Mouse (Mus musculus) MEL (cell line): ENCODE measurements around the gene Ccdc82. TPM values are rescaled to one million over a fixed set of nuclear protein-coding genes. Genes with fewer than 3 reads are reported as not detected.

Source experiments
- DNase-seq: peaks from one replicate; pipeline ENCODE4 v3.0.0; 2011; ENCODE audit warnings: low read depth, low spot score
- H3K27ac ChIP-seq: 2 replicates; pipeline ENCODE4 v1.5.1; 2012; ENCODE audit warnings: low read depth, mild to moderate bottlenecking, control low read depth, low read length, moderate library complexity; ENCODE audit not compliant: control insufficient read depth
- H3K27me3 ChIP-seq, 2 experiments: fragments of 150-350 bp in 1 of 2; sonication (generic) in 1 of 2; 2 replicates each; pipeline ENCODE4 v1.6.1; 2012; ENCODE audit warnings: low read length in 2 of 2, mild to moderate bottlenecking in 2 of 2, improper control_type of control experiment in 1 of 2, moderate library complexity in 1 of 2; ENCODE audit not compliant: insufficient read depth in 2 of 2, control insufficient read depth in 1 of 2
- H3K36me3 ChIP-seq, 2 experiments: 2 replicates each; pipeline ENCODE4 v1.6.1; 2012 to 2014; ENCODE audit warnings: low read length in 2 of 2, improper control_type of control experiment in 1 of 2, inconsistent platforms in 1 of 2, mild to moderate bottlenecking in 1 of 2; ENCODE audit not compliant: insufficient read depth in 2 of 2, control insufficient read depth in 1 of 2
- H3K4me1 ChIP-seq, 2 experiments: fragments of 150-350 bp in 1 of 2; sonication (generic) in 1 of 2; 2 replicates each; pipeline ENCODE4 v1.6.1; 2012; ENCODE audit warnings: low read length in 2 of 2, improper control_type of control experiment in 1 of 2, mild to moderate bottlenecking in 1 of 2; ENCODE audit not compliant: insufficient read depth in 2 of 2, control insufficient read depth in 1 of 2
- H3K4me3 ChIP-seq, 2 experiments: fragments of 150-350 bp in 1 of 2; sonication (generic) in 1 of 2; 2 replicates each; pipeline ENCODE4 v1.5.1; 2012; ENCODE audit warnings: low read depth in 2 of 2, low read length in 2 of 2, mild to moderate bottlenecking in 2 of 2, moderate library complexity in 2 of 2, control low read depth in 1 of 2, improper control_type of control experiment in 1 of 2; ENCODE audit not compliant: control insufficient read depth in 1 of 2, insufficient read depth in 1 of 2
- H3K79me2 ChIP-seq: 2 replicates; pipeline ENCODE4 v1.6.1; 2012; ENCODE audit warnings: mild to moderate bottlenecking, low read length, moderate library complexity; ENCODE audit not compliant: control insufficient read depth, poor library complexity, insufficient read depth
- H3K9ac ChIP-seq: 2 replicates; pipeline ENCODE4 v1.6.1; 2012; ENCODE audit warnings: low read depth, mild to moderate bottlenecking, control low read depth, low read length, moderate library complexity; ENCODE audit not compliant: control insufficient read depth, poor library complexity, severe bottlenecking
- H3K9me3 ChIP-seq: fragments of 150-350 bp; sonication (generic); replicated peaks from 2 replicates; pipeline ENCODE4 v1.6.1; 2012; ENCODE audit warnings: mild to moderate bottlenecking, low read length, improper control_type of control experiment, moderate library complexity; ENCODE audit not compliant: insufficient read depth
- BHLHE40 ChIP-seq: IDR thresholded peaks from 2 replicates; pipeline ENCODE4 v1.6.1; 2012; ENCODE audit warnings: low read depth, mild to moderate bottlenecking, inconsistent platforms, low read length, improper control_type of control experiment, borderline replicate concordance
- CTCF ChIP-seq, 3 experiments: IDR thresholded peaks in 2 of 3; conservative IDR thresholded peaks in 1 of 3; 2 replicates each; pipeline ENCODE4 v1.5.1; 2011 to 2012; ENCODE audit warnings: low read length in 3 of 3, low read depth in 2 of 3, mild to moderate bottlenecking in 2 of 3, improper control_type of control experiment in 1 of 3, inconsistent platforms in 1 of 3, mixed read lengths in 1 of 3, moderate library complexity in 1 of 3; ENCODE audit not compliant: control insufficient read depth in 1 of 3, insufficient read depth in 1 of 3, poor library complexity in 1 of 3, severe bottlenecking in 1 of 3
- E2F4 ChIP-seq: IDR thresholded peaks from 2 replicates; pipeline ENCODE4 v1.6.1; 2011; ENCODE audit warnings: low read depth, low read length, improper control_type of control experiment, borderline replicate concordance
- EP300 ChIP-seq, 2 experiments: IDR thresholded peaks; 2 replicates each; pipeline ENCODE4 v1.6.1; 2011; ENCODE audit warnings: improper control_type of control experiment in 2 of 2, low read length in 2 of 2, low read depth in 1 of 2, mild to moderate bottlenecking in 1 of 2
- ETS1 ChIP-seq: IDR thresholded peaks from 2 replicates; pipeline ENCODE4 v1.6.1; 2012; ENCODE audit warnings: low read depth, mild to moderate bottlenecking, inconsistent platforms, low read length, improper control_type of control experiment, moderate library complexity
- GABPA ChIP-seq: IDR thresholded peaks from 2 replicates; pipeline ENCODE4 v1.6.1; 2012; ENCODE audit warnings: low read depth, mild to moderate bottlenecking, inconsistent platforms, low read length, improper control_type of control experiment, moderate library complexity
- GATA1 ChIP-seq: IDR thresholded peaks from 2 replicates; pipeline ENCODE4 v1.6.1; 2011; ENCODE audit warnings: low read depth, low read length, improper control_type of control experiment
- JUND ChIP-seq: IDR thresholded peaks from 2 replicates; pipeline ENCODE4 v1.6.1; 2011; ENCODE audit warnings: low read depth, mild to moderate bottlenecking, improper control_type of control experiment, low read length
- MAFK ChIP-seq: IDR thresholded peaks from 2 replicates; pipeline ENCODE4 v1.6.1; 2011; ENCODE audit warnings: low read depth, mild to moderate bottlenecking, low read length, improper control_type of control experiment, borderline replicate concordance
- MAX ChIP-seq: IDR thresholded peaks from 2 replicates; pipeline ENCODE4 v1.6.1; 2011; ENCODE audit warnings: low read length, improper control_type of control experiment
- MAZ ChIP-seq: IDR thresholded peaks from 2 replicates; pipeline ENCODE4 v1.6.1; 2012; ENCODE audit warnings: low read depth, mild to moderate bottlenecking, inconsistent platforms, low read length, improper control_type of control experiment
- MEF2A ChIP-seq: IDR thresholded peaks from 2 replicates; pipeline ENCODE4 v1.6.1; 2014; ENCODE audit warnings: low read depth, mild to moderate bottlenecking, inconsistent platforms, low read length, improper control_type of control experiment; ENCODE audit not compliant: poor library complexity, insufficient replicate concordance, severe bottlenecking; ENCODE audit errors: extremely low read depth
- MYC ChIP-seq: IDR thresholded peaks from 2 replicates; pipeline ENCODE4 v1.6.1; 2011; ENCODE audit warnings: low read depth, mild to moderate bottlenecking, low read length, improper control_type of control experiment, moderate library complexity
- NRF1 ChIP-seq: IDR thresholded peaks from 2 replicates; pipeline ENCODE4 v1.6.1; 2014; ENCODE audit warnings: low read depth, mild to moderate bottlenecking, inconsistent platforms, low read length, improper control_type of control experiment, moderate library complexity; ENCODE audit not compliant: poor library complexity, insufficient read depth, severe bottlenecking
- POLR2AphosphoS2 ChIP-seq: IDR thresholded peaks from 2 replicates; pipeline ENCODE4 v1.6.1; 2011; ENCODE audit warnings: low read length, improper control_type of control experiment
- RCOR1 ChIP-seq: IDR thresholded peaks from 2 replicates; pipeline ENCODE4 v1.6.1; 2012; ENCODE audit warnings: low read depth, mild to moderate bottlenecking, inconsistent platforms, low read length, improper control_type of control experiment
- SIN3A ChIP-seq: IDR thresholded peaks from 2 replicates; pipeline ENCODE4 v1.6.1; 2012; ENCODE audit warnings: low read length, improper control_type of control experiment, inconsistent platforms
- TAL1 ChIP-seq: IDR thresholded peaks from 2 replicates; pipeline ENCODE4 v1.6.1; 2012; ENCODE audit warnings: mild to moderate bottlenecking, inconsistent platforms, low read length, moderate library complexity, mixed read lengths
- TBP ChIP-seq: IDR thresholded peaks from 2 replicates; pipeline ENCODE4 v1.8.0; 2011; ENCODE audit warnings: low read depth, low read length, improper control_type of control experiment
- TCF12 ChIP-seq: IDR thresholded peaks from 2 replicates; pipeline ENCODE4 v1.6.1; 2014; ENCODE audit warnings: low read depth, mild to moderate bottlenecking, inconsistent platforms, low read length, improper control_type of control experiment, moderate library complexity
- USF1 ChIP-seq: IDR thresholded peaks from 2 replicates; pipeline ENCODE4 v1.6.1; 2014; ENCODE audit warnings: low read depth, mild to moderate bottlenecking, inconsistent platforms, low read length, improper control_type of control experiment, moderate library complexity
- ZC3H11A ChIP-seq: IDR thresholded peaks from 2 replicates; pipeline ENCODE4 v1.6.1; 2012; ENCODE audit warnings: low read depth, mild to moderate bottlenecking, inconsistent platforms, low read length, improper control_type of control experiment
- ZKSCAN1 ChIP-seq: IDR thresholded peaks from 2 replicates; pipeline ENCODE4 v1.6.1; 2012; ENCODE audit warnings: low read depth, mild to moderate bottlenecking, inconsistent platforms, low read length, improper control_type of control experiment, moderate library complexity
- ZMIZ1 ChIP-seq: IDR thresholded peaks from 2 replicates; pipeline ENCODE4 v1.6.1; 2012; ENCODE audit warnings: low read depth, mild to moderate bottlenecking, inconsistent platforms, low read length, improper control_type of control experiment, moderate library complexity
- ZNF384 ChIP-seq: IDR thresholded peaks from 2 replicates; pipeline ENCODE4 v1.6.1; 2012; ENCODE audit warnings: low read depth, mild to moderate bottlenecking, inconsistent platforms, low read length, improper control_type of control experiment
- polyA plus RNA-seq, 2 experiments: library from polyadenylated mRNA; stranded (reverse) in 1 of 2; unstranded in 1 of 2; fragments of >175 nt in 1 of 2; fragments of >200 nt in 1 of 2; gene quantifications; 2 replicates each; pipeline versions ENCODE4 v1.2.1 to v1.2.4; 2012; ENCODE audit warnings: low replicate concordance in 2 of 2, low read depth in 1 of 2; ENCODE audit not compliant: insufficient read length in 2 of 2, insufficient read depth in 1 of 2, missing spikeins in 1 of 2
- total RNA-seq: library from RNA; depleted of rRNA; stranded (reverse); fragments of 300-350 nt; gene quantifications from 2 replicates; pipeline ENCODE4 v1.2.3, GENCODE M21; 2012

Ccdc82 gene
- total and polyA plus RNA-seq, 3 experiments, result 8.4 to 79.8 (median 15.0) TPM

- no peak for TF ChIP-seq BHLHE40
- TF ChIP-seq POLR2AphosphoS2, result no peak
- no peak; the same call in 1 of the 2 replicates for TF ChIP-seq E2F4
- TF ChIP-seq ZNF384, result peak; percentile 90
- TF ChIP-seq ZKSCAN1, result no peak
- TF ChIP-seq JUND, result no peak
- peak; percentile 71; the same call in 1 of the 2 replicates for TF ChIP-seq MAZ
- no peak for TF ChIP-seq NRF1
- TF ChIP-seq MEF2A, result peak; percentile 8; the same call in 1 of the 2 replicates
Observed at GRCm38 (mm10) chr9:13260980-13261379, 14.2 kb downstream of the Ccdc82 start (continued).

GRCm38 (mm10) chr9:13273219-13273618 lies 26.5 kb downstream of the Ccdc82 start:
- H3K4me1 ChIP-seq, result peaks cover 0 to 11% of the 10 kb centered on the region in 2 experiments; a peak in 3 of 4 replicates
- TF ChIP-seq TBP (no peak), MAFK (peak; percentile 77), CTCF (IDR thresholded peaks at IDR 0.05 in 2 of 3, conservative IDR thresholded peaks at IDR 0.05 in 1 of 3; ENCODE audit: control insufficient read depth in 1 of 3, insufficient read depth in 1 of 3, low read depth in 2 of 3, low read length in 3 of 3, poor library complexity in 1 of 3, severe bottlenecking in 1 of 3) (no peak), POLR2AphosphoS2 (no peak), SIN3A (peak; percentile 72), ZMIZ1 (no peak), GATA1 (peak; percentile 99), RCOR1 (peak; percentile 91), EP300 (IDR thresholded peaks at IDR 0.05; ENCODE audit: low read depth in 1 of 2, low read length in 2 of 2) (peak; percentile 97 to 100), TCF12 (peak; percentile 97), ZC3H11A (no peak), ETS1 (peak; percentile 87), USF1 (no peak), GABPA (no peak), MYC (no peak), MAX (no peak), ZNF384 (peak; percentile 96), TAL1 (peak; percentile 51)
- TF ChIP-seq, all 39 proteins: peak for 9
- H3K36me3 ChIP-seq, result peaks cover 0 to 21% of the 10 kb centered on the region in 2 experiments; a peak in 2 of 4 replicates

More at GRCm38 (mm10) chr9:13273219-13273618, 26.5 kb downstream of the Ccdc82 start:
- no peaks in the 10 kb centered on the region for H3K27me3 ChIP-seq
- H3K27ac ChIP-seq, result 0 out of 2 replicates have a peak overlapping the region, but pooled peaks have one; percentile 29
- H3K9me3 ChIP-seq, result no peaks in the 10 kb centered on the region
- DNase-seq, result peak; percentile 63
- no peaks in the 10 kb centered on the region for H3K79me2 ChIP-seq
- H3K9ac ChIP-seq, result no peak overlapping the region
- no peak overlapping the region for H3K4me3 ChIP-seq
